Mouse (Mus musculus) liver, embryonic 15.5 days (tissue): Measurements from ENCODE around the gene Mllt3. TPM values are rescaled to one million over a fixed set of nuclear protein-coding genes. Genes with fewer than 3 reads are reported as not detected.

ENCODE experiments used
- ATAC-seq: fragments of 200-750 bp; cut with Nextera tagmentation; 2 replicates; pipeline ENCODE4 v1.8.0; 2017; ENCODE audit warnings: moderate number of reproducible peaks, mild to moderate bottlenecking, moderate library complexity; ENCODE audit not compliant: insufficient read depth
- H3K27ac ChIP-seq: fragments of 300-500 bp; sonication (generic); replicated peaks from 2 replicates; pipeline ENCODE4 v1.5.1; 2015; ENCODE audit warnings: mild to moderate bottlenecking, inconsistent platforms
- H3K27me3 ChIP-seq: fragments of 300-500 bp; sonication (generic); 2 replicates; pipeline ENCODE4 v1.6.1; 2015; ENCODE audit warnings: mild to moderate bottlenecking, inconsistent platforms
- H3K36me3 ChIP-seq: fragments of 300-500 bp; sonication (generic); replicated peaks from 2 replicates; pipeline ENCODE4 v1.6.1; 2015; ENCODE audit warnings: moderate library complexity, mild to moderate bottlenecking, inconsistent platforms
- H3K4me1 ChIP-seq: fragments of 300-500 bp; sonication (generic); replicated peaks from 2 replicates; pipeline ENCODE4 v1.6.1; 2015; ENCODE audit warnings: inconsistent platforms
- H3K4me2 ChIP-seq: fragments of 300-500 bp; sonication (generic); 2 replicates; pipeline ENCODE4 v1.6.1; 2015; ENCODE audit warnings: moderate library complexity, mild to moderate bottlenecking, inconsistent platforms
- H3K4me3 ChIP-seq: fragments of 300-500 bp; sonication (generic); replicated peaks from 2 replicates; pipeline ENCODE4 v1.5.1; 2015; ENCODE audit warnings: mild to moderate bottlenecking, inconsistent platforms
- H3K9ac ChIP-seq: fragments of 300-500 bp; sonication (generic); 2 replicates; pipeline ENCODE4 v1.6.1; 2015; ENCODE audit warnings: moderate library complexity, mild to moderate bottlenecking, inconsistent platforms
- H3K9me3 ChIP-seq: fragments of 300-500 bp; sonication (generic); replicated peaks from 2 replicates; pipeline ENCODE4 v1.6.1; 2016; ENCODE audit warnings: inconsistent platforms
- WGBS: fragments of 180-500 bp; shearing (Covaris S2); methylation state at CpG from one replicate; pipeline ENCODE4 v1.1.7; 2015; ENCODE audit warnings: mixed read lengths; ENCODE audit not compliant: insufficient replicate concordance; 5-methylcytosine and 5-hydroxymethylcytosine counted together
- polyA plus RNA-seq: library from polyadenylated mRNA; unstranded; fragments of >200 nt; fragmentation: Nextera tagmentation; extraction: Ambion mirVana; gene quantifications from 2 replicates; pipeline ENCODE4 v1.2.1, GENCODE M21; 2015

Gene Mllt3
- polyA plus RNA-seq, 1 experiment from 2014 or later: 83.9 TPM

- no peak overlapping the region for H3K27ac ChIP-seq
- no peak overlapping the region for H3K4me2 ChIP-seq
- H3K36me3 ChIP-seq: no peaks in the 10 kb centered on the region
- 67% methylated on average over 6 of the region's 6 CpGs for WGBS
- no peak overlapping the region for H3K4me3 ChIP-seq
- no peaks in the 10 kb centered on the region for H3K9me3 ChIP-seq
- H3K27me3 ChIP-seq: no peaks in the 10 kb centered on the region
- ATAC-seq: no peak
- H3K4me1 ChIP-seq: no peaks in the 10 kb centered on the region
- H3K9ac ChIP-seq: no peak overlapping the region
Observed at GRCm38 (mm10) chr4:87949451-87949850, 83.7 kb downstream of the Mllt3 start.

DNA sequence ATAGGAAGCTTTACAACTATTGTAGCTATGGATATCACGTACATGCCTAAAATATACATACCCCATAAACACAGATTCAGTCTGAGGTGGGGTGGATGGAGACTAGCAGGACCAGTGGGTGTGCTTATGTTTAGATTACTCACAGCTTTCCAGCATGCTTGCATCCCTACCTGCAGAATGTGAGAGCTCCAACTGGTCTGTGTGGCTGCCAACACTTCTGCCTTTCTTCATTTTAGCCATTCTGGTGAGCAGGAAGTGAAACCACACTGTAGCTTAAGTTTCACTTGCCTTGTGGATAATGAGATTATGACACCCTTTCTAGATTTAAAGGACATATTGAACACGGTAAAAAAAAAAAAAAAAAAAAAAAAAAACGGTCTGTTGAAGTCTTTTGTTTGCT lies 88.8 kb downstream of the Mllt3 start:
- no peak overlapping the region for H3K9ac ChIP-seq
- ATAC-seq: no peak
- no peaks in the 10 kb centered on the region for H3K36me3 ChIP-seq
- no peaks in the 10 kb centered on the region for H3K4me1 ChIP-seq
- no peak overlapping the region for H3K4me2 ChIP-seq
- no peaks in the 10 kb centered on the region for H3K9me3 ChIP-seq
- H3K4me3 ChIP-seq: no peak overlapping the region
- H3K27me3 ChIP-seq: no peaks in the 10 kb centered on the region
- H3K27ac ChIP-seq: no peak overlapping the region
- WGBS: 41% methylated on average over 3 of the region's 3 CpGs

DNA sequence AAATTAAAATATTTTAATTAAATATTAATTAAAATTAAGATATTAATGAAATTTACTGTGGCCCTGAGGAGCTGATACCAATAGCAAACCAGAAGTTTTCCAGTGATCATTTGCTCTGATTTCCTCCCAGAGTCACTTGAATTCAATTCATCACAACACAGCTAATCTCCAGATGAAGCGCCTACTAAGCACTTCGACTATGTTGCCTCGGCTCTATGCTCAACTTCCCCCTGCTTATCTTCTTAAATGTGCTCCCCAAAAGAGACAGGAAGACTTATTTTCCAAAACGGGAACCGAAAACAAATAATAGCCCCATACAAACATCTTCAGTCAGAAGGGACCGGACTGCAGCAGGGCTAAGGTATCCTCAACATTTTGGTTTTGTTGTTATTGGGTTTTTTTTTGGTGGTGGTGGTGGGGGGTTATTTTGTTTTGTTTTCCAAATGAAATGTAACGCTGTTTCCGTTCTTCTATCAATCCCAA lies 90.2 kb downstream of the Mllt3 start:
- Histone ChIP-seq H3K4me3 (no peak overlapping the region), H3K4me1 (no peaks in the 10 kb centered on the region), H3K4me2 (no peak overlapping the region), H3K9ac (no peak overlapping the region), H3K27me3 (no peaks in the 10 kb centered on the region), H3K36me3 (no peaks in the 10 kb centered on the region), H3K9me3 (no peaks in the 10 kb centered on the region), H3K27ac (no peak overlapping the region)
- 69% methylated on average over 8 of the region's 8 CpGs for WGBS
- no peak for ATAC-seq

- no peaks in the 10 kb centered on the region for H3K36me3 ChIP-seq
- no peaks in the 10 kb centered on the region for H3K4me1 ChIP-seq
Observed at GRCm38 (mm10) chr4:87939474-87940154, 93.5 kb downstream of the Mllt3 start.

DNA sequence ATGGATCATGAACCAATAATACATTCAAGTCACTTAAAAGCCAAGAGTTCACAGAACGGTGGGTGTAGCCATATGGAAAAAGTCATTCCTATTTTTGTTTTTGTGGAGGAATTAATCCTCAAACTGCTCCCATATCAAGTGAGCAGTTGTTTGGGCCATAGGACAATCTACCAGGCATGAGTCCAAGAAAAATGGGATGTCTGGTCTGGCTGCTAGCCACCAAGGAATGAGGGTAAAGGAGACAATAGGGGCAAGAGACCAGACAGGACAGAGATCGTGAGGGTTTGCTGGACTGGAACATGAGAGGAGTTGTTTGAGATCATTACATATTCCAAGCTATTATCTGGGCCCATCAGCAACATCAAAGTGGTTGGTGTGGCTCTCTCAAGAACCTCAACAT lies 96.8 kb downstream of the Mllt3 start:
- Histone ChIP-seq H3K27me3 (no peaks in the 10 kb centered on the region), H3K4me1 (peaks cover 10% of the 10 kb centered on the region), H3K4me2 (no peak overlapping the region), H3K4me3 (no peak overlapping the region), H3K36me3 (no peaks in the 10 kb centered on the region), H3K9ac (no peak overlapping the region), H3K27ac (no peak overlapping the region), H3K9me3 (no peaks in the 10 kb centered on the region)
- 80% methylated on average over 2 of the region's 2 CpGs for WGBS
- no peak for ATAC-seq

More at GRCm38 (mm10) chr4:87939474-87940154, 93.5 kb downstream of the Mllt3 start:
- H3K9me3 ChIP-seq: no peaks in the 10 kb centered on the region
- WGBS: 74% methylated on average over 7 of the region's 7 CpGs
- H3K27ac ChIP-seq: no peak overlapping the region
- ATAC-seq: no peak
- no peaks in the 10 kb centered on the region for H3K27me3 ChIP-seq
- H3K9ac ChIP-seq: no peak overlapping the region
- no peak overlapping the region for H3K4me3 ChIP-seq
- H3K4me2 ChIP-seq: no peak overlapping the region

GRCm38 (mm10) chr4:87933701-87934337 lies 99.3 kb downstream of the Mllt3 start:
- no peak for ATAC-seq
- H3K9me3 ChIP-seq: no peaks in the 10 kb centered on the region
- no peaks in the 10 kb centered on the region for H3K36me3 ChIP-seq
- WGBS: 72% methylated on average over 4 of the region's 4 CpGs
- H3K27me3 ChIP-seq: no peaks in the 10 kb centered on the region
- H3K27ac ChIP-seq: no peak overlapping the region
- H3K4me3 ChIP-seq: no peak overlapping the region
- no peak overlapping the region for H3K4me2 ChIP-seq
- no peak overlapping the region for H3K9ac ChIP-seq
- peaks cover 29% of the 10 kb centered on the region for H3K4me1 ChIP-seq

- peaks cover 32% of the 10 kb centered on the region for H3K4me1 ChIP-seq
- peak overlapping the region; percentile 16; the same call in 1 of the 2 replicates for H3K9ac ChIP-seq
- H3K36me3 ChIP-seq: no peaks in the 10 kb centered on the region
- peak overlapping the region; percentile 58 for H3K4me2 ChIP-seq
- ATAC-seq: peak; percentile 94
- WGBS: 34% methylated on average over 8 of the region's 8 CpGs
- H3K27ac ChIP-seq: peak overlapping the region; percentile 84
- no peaks in the 10 kb centered on the region for H3K9me3 ChIP-seq
- H3K4me3 ChIP-seq: peak overlapping the region; percentile 17; the same call in 1 of the 2 replicates
- H3K27me3 ChIP-seq: no peaks in the 10 kb centered on the region
Observed at GRCm38 (mm10) chr4:87930356-87931245, 102.6 kb downstream of the Mllt3 start.

DNA sequence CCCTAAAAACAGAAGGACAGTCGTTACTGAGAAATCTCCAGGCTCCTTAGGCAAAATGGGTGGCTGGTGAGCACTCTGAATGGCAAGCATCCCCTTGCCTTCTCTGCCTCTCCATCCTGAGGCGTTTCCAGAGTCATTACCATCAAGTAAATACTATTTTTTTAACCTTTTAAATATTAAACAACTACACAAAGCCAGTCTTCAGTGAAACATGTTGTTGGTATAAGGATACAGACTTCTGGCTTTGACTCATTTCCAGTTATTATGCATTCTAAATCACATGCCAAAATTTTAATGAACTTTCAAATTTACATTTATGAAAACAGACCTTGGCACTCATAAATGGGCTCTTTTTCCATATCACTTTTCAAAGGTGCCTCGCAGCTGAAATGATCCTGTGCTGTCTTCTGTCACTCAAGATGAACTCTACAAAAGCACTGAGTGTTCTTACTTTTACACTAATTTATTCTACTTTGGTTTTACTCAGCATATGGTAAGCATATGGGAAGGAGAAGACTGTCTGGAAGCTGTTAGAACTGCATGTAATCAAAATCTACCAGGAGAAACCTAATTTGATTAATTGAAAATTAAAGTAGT lies 104.5 kb downstream of the Mllt3 start:
- H3K4me3 ChIP-seq: no peak overlapping the region
- peaks cover 30% of the 10 kb centered on the region for H3K4me1 ChIP-seq
- H3K9ac ChIP-seq: no peak overlapping the region
- 57% methylated on average over 3 of the region's 3 CpGs for WGBS
- no peaks in the 10 kb centered on the region for H3K9me3 ChIP-seq
- no peak overlapping the region for H3K4me2 ChIP-seq
- H3K27ac ChIP-seq: no peak overlapping the region
- H3K36me3 ChIP-seq: no peaks in the 10 kb centered on the region
- H3K27me3 ChIP-seq: no peaks in the 10 kb centered on the region
- ATAC-seq: no peak

DNA sequence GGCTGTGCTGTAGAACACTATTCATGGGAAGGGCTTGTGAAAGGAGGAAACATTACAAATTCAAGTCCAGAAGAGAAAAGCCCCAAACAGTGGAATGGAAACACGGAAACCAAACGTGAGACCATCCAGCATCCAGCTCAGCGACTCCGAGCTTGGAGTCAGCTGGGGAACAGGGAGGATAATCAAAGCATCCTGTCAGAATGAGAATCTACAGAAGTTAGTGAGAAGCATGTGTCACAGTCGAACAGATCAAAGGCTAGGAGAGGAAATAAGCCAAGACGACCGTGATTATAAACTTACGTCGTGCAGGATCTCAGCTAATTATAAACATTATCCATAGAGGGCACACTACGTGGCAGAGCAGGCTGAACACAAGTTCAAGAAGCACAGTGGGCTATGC lies 105.8 kb downstream of the Mllt3 start:
- ATAC-seq: no peak
- Histone ChIP-seq H3K4me1 (peaks cover 26% of the 10 kb centered on the region), H3K9me3 (no peaks in the 10 kb centered on the region), H3K36me3 (no peaks in the 10 kb centered on the region), H3K27me3 (no peaks in the 10 kb centered on the region), H3K27ac (no peak overlapping the region), H3K9ac (no peak overlapping the region), H3K4me3 (no peak overlapping the region), H3K4me2 (no peak overlapping the region)
- 79% methylated on average over 10 of the region's 10 CpGs for WGBS

DNA sequence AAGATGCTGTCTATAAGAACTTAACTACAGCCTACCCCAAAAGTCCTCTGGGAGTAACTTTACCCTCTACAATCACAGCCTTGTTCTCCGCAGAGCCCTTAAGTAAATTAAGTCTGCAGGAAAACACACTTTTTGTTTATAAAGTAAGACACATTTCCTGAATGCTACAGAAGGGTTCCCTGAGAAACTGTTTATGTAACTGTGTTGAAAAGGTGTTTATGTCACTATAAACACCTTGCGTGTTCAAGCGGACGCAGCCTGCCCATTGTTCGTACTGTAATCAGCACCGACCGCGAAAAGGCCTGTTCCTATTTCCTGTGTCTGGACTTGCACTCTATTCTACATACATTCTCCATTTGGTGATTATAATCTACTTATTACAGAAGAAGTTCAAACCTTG lies 112.5 kb downstream of the Mllt3 start:
- no peak overlapping the region for H3K4me2 ChIP-seq
- no peaks in the 10 kb centered on the region for H3K9me3 ChIP-seq
- ATAC-seq: no peak
- H3K36me3 ChIP-seq: no peaks in the 10 kb centered on the region
- H3K27ac ChIP-seq: no peak overlapping the region
- 69% methylated on average over 8 of the region's 8 CpGs for WGBS
- H3K4me3 ChIP-seq: no peak overlapping the region
- H3K4me1 ChIP-seq: no peaks in the 10 kb centered on the region
- no peak overlapping the region for H3K9ac ChIP-seq
- no peaks in the 10 kb centered on the region for H3K27me3 ChIP-seq
